Mouse (Mus musculus) heart, postnatal 14 days (tissue): ENCODE results near the gene Plekha8. TPM values are rescaled to one million over a fixed set of nuclear protein-coding genes. Genes with fewer than 3 reads are reported as not detected.

Experiments used
- DNase-seq, 2 experiments: peaks; one replicate each; pipeline ENCODE4 v3.0.0; 2021 to 2022
- intact Hi-C: fragments of 180-260 bp; cut with DNase I; formaldehyde crosslinking; loops from one replicate; pipeline ENCODE4 v1.15.1; 2025
- total RNA-seq, 2 experiments: library from RNA; stranded (reverse); gene quantifications; 2 replicates each; pipeline ENCODE4 v1.2.3; 2021

Gene Plekha8
- total RNA-seq, 2 experiments from 2014 or later: 10.3 to 12.5 TPM

GRCm38 (mm10) chr6:54573218-54573955 is 21.5 kb upstream of the Plekha8 start:
- intact Hi-C loops: no loop called here
- no peak for DNase-seq

GRCm38 (mm10) chr6:54586175-54586574 is 8.7 kb upstream of the Plekha8 start:
- DNase-seq: peak; percentile 42 to 70
- intact Hi-C loops: loop anchor here (2.0 to 10.0 kb wide), 2 partner anchors 43 to 579 kb away; no protein-coding TSS in a partner anchor

DNA sequence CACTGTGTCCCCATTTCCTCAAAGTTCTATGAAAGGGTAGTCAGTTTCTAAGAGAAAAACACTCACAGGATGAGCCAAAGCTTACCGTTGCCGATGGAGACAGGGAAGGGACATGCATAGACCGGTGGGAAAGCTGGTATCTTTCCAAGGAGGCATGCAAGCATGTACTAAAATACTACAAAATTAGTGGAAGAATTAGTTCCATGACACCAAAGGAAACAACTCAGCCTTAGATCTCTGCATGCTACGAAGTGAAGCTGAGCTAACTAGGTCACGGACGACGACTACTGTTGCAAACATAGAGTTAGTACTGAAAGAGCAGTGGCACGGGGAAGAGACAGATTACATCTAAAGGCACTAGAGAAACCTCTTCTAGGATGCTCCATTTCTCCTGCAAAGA is 8.0 kb upstream of the Plekha8 start:
- DNase-seq: no peak
- intact Hi-C loops: loop anchor here (2.0 to 10.0 kb wide), 2 partner anchors 42 to 578 kb away; no protein-coding TSS in a partner anchor

GRCm38 (mm10) chr6:54587683-54588082 is 7.2 kb upstream of the Plekha8 start:
- DNase-seq: no peak
- intact Hi-C loops: loop anchor here (2.0 to 10.0 kb wide), 2 partner anchors 41 to 577 kb away; no protein-coding TSS in a partner anchor

GRCm38 (mm10) chr6:54588212-54588611 is 6.7 kb upstream of the Plekha8 start:
- intact Hi-C loops: loop anchor here (10.0 kb wide), 1 partner anchor 577 kb away; no protein-coding TSS in a partner anchor
- no peak for DNase-seq

- intact Hi-C loops: loop anchor here (10.0 kb wide), 1 partner anchor 404 kb away; the partner anchor contains the start of gene Ggct
- no peak for DNase-seq
Measured at GRCm38 (mm10) chr6:54590691-54591090, 4.2 kb upstream of the Plekha8 start.

GRCm38 (mm10) chr6:54591778-54592177 is 3.1 kb upstream of the Plekha8 start:
- intact Hi-C loops: loop anchor here (10.0 kb wide), 1 partner anchor 403 kb away; the partner anchor contains the start of gene Ggct
- peak in 1 of 2 experiments; percentile 6 for DNase-seq

GRCm38 (mm10) chr6:54592938-54593535 is 1.9 kb upstream of the Plekha8 start:
- intact Hi-C loops: loop anchor here (10.0 kb wide), 1 partner anchor 402 kb away; the partner anchor contains the start of gene Ggct

DNA sequence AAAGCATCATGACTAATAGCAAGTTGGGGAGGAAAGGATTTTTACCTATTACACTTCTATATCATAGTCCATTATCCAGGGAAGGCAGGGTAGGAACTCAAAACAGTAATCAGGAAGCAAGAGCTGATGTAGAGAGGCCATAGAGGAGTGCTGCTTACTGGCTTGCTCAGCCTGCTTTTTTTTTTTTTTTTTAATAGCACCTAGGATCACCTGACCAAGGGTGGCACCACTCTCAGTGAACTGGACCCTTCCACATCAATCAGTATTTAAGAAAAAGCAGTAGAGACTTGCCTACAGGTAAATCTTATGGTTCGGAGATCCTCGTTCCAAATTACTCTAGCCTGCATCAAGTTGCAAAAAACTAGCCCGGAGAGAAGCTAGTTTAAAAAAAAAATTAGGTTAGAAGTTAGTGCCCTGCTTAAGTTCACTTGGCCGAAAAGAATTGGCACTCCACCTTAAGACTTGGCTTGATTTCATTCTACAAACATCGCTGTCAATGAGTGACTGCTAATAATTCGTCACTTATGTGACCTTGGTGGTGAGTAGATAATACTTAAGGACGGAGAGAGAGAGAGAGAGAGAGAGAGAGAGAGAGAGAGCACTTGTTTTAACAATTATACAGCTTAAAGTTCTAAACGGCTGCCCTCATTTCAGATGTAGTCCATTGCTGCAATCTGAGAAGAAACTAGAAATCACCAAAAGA is 994 bp upstream of the Plekha8 start:
- DNase-seq: no peak
- intact Hi-C loops: loop anchor here (2.0 to 10.0 kb wide), 2 partner anchors 91 to 401 kb away; partner anchors contain the start of gene Ggct

More at GRCm38 (mm10) chr6:54592938-54593535, 1.9 kb upstream of the Plekha8 start:
- DNase-seq: peak; percentile 92 to 94

DNA sequence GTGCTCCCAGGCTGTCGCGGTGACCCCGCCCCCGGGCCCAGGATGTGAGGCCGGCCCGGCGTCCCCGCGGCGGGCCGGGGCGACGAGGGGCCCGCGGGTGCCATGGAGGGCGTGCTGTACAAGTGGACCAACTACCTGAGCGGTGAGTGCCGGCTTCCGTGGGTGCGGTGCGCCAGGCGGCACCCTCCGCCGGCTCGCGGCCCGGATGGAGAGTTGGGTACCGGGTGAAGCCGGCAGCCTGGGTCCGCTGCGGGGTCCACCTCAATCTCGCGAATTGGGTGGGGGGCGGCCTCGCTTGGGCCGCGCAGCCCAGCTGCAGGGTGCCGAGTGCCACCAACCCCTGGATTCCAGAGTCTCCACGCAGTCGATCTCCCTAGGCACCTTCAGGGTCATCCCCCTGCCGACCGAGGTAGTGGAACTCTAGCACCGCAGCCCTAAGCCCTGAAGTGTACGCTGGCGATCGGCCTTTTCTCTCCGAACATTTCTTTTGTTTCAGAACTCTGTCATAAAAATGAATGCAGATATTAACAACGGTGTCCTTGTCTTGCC is 493 bp downstream of the Plekha8 start:
- intact Hi-C loops: loop anchor here (2.0 to 10.0 kb wide), 3 partner anchors 89 to 399 kb away; partner anchors contain the start of genes Ggct and Znrf2
- no peak for DNase-seq

GRCm38 (mm10) chr6:54597208-54597607 is 2.3 kb downstream of the Plekha8 start, which contains the start of gene Fkbp14:
Gene Fkbp14, minus strand, starts transcription at chr6:54597308.
- DNase-seq: no peak
- intact Hi-C loops: loop anchor here (5.0 to 10.0 kb wide), 2 partner anchors 220 to 398 kb away; partner anchors contain the start of genes Ggct and Znrf2

GRCm38 (mm10) chr6:54597711-54598110 is 2.8 kb downstream of the Plekha8 start:
- no peak for DNase-seq
- intact Hi-C loops: loop anchor here (5.0 to 10.0 kb wide), 2 partner anchors 220 to 397 kb away; partner anchors contain the start of genes Ggct and Znrf2

DNA sequence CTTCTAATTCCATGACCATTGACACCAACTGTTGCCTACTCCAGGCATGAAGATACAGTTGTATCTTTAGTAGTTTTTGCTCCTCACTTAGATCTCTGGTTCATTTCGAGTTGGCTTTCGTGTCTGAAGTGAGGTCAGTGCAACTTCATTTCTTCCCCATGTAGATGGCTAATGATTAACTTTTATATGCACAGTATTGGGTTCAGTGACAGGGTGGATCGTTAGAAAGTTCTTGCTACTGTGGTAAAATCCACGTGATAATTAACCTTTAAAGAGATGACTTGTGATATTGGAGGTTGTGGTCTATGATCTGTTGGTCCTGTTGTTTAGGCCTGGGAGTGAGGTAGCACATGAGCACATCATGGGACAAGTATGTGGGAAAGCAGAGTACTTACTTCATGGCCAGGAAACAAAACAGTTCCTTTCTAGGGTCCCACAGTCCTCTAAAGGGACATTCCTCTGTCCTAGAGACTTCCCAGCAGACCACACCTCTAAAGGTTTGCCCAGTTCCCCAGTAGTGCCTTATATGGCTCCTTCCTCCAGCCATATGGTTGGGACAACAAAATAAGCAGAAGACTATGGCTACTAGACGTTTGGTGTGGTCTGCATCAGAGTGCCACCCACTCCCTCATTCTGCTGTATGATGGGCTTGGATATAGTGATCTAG is 5.9 kb downstream of the Plekha8 start:
- intact Hi-C loops: no loop called here
- no peak for DNase-seq

DNA sequence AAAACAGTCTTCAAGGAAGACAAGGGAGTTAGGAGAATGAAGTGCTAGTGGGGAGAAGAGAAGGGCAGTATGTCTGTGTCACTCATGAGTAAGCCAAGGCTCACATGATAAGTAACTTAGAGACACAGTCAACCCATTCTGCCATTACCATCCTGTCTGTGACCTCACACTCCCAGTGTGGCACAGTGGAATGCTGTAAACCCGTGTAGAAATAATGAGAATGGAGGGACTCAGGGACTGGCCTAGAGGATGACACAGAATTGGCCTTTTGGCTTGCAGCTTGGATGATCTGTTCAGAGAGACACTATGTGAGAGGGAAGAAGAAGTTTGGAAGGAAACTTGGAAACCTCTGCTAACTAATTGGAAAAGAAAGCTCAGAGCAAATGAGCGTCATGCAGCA is 8.0 kb downstream of the Plekha8 start:
- intact Hi-C loops: no loop called here
- DNase-seq: no peak

DNA sequence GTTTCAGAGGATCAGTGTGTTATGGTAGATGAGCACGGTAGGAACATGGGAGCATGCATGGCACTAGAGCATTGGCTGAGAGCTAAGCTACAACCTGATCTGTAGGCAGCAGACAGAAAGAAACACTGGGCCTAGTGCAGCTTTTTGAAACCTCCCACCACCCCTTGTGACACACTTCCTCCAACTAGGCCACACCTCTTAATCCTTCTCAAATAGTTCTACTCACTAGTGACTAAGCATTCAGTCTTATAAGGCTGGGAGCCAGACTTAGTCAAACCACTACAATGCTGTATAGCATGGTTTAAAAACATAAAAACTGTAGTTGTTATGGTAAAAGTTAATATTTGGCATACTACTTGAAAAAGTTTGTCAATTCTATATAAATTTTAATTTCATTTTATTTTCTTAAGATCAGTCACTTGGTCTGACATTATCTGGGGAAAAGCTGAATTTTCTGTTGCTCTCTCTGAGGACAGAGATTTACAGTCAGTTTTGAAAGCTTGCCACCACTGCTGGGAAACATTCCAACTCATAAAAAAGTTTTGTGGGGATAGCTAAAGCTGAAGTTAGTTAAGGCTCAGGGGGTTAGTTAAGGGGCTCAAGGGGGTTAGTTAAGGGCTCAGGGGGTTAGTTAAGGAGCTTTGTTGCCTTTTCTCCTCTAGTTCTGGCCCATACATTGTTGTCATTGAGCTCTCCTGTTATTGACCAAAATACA is 9.2 kb downstream of the Plekha8 start:
- intact Hi-C loops: no loop called here
- peak; percentile 21 to 48 for DNase-seq

DNA sequence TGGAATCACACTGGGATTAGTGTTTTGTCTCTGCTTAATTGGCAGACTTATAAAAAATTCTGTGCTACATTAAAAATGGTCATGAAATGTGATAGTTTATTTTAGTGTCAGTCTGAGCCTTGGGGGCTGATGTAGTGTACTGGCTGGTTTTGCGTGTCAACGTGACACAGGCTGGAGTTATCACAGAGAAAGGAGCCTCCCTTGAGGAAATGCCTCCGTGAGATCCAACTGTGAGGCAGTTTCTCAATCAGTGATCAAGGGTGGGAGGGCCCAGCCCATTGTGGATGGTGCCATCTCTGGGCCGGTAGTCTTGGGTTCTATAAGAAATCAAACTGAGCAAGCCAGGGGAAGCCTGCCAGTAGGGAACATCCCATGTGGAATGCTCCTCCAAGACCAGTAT is 11.3 kb downstream of the Plekha8 start:
- DNase-seq: no peak
- intact Hi-C loops: no loop called here

- intact Hi-C loops: no loop called here
- DNase-seq: no peak
Measured at GRCm38 (mm10) chr6:54617363-54617762, 22.5 kb downstream of the Plekha8 start.

- DNase-seq: no peak
- intact Hi-C loops: no loop called here
Measured at GRCm38 (mm10) chr6:54619530-54619929, 24.6 kb downstream of the Plekha8 start.

- intact Hi-C loops: no loop called here
- DNase-seq: no peak
Measured at GRCm38 (mm10) chr6:54620357-54620756, 25.4 kb downstream of the Plekha8 start.
